Mouse (Mus musculus) megakaryocyte, embryonic 14.5 days (primary cell): ENCODE measurements around the gene Usb1.

ENCODE experiments used
- FLI1 ChIP-seq: IDR thresholded peaks from 2 replicates; pipeline ENCODE4 v1.6.1; 2012; ENCODE audit warnings: low read length, inconsistent platforms, mixed read lengths
- GATA1 ChIP-seq: IDR thresholded peaks from 3 replicates; pipeline ENCODE4 v1.6.1; 2012; ENCODE audit warnings: mixed read lengths, low read length, inconsistent platforms, borderline replicate concordance

DNA sequence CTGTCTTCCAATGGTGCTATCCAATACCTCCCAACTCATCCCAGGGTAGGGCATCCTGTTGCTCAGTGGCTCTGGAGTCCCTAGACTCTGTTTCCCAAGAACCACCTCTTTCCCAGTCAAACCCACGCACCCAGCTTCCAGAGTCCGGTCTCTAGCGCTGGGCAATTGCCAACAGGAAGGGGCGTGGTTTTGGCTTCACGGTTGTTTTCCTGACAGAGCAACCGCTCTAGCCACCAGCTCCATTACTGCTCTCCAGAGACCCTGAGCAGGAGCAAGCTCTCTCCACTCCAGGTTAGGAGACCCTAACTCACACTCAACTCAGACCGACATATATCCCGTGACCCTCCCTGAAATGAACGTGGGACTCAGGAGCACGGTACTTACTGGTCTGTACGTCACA lies 38.9 kb upstream of the Usb1 start:
- TF ChIP-seq GATA1 (no peak), FLI1 (no peak)
